Mouse (Mus musculus) ZHBTc4 (cell line): Measurements from ENCODE around the gene Ttyh3.
A peak's percentile ranks its signal among the peaks of the same experiment; 100 is the strongest.
"Not testable (repeated sequence)": the region's sequence is repeated elsewhere in the genome, so short reads cannot be mapped to it uniquely, and the experiment has no call there.

Experiments
- DNase-seq: peaks from one replicate; pipeline ENCODE4 v3.0.0-alpha.2; 2011; ENCODE audit warnings: low read depth, low spot score

Ttyh3 gene

GRCm38 (mm10) chr5:140648519-140649100, at the start of gene Ttyh3:
Ttyh3 (minus strand) TSS chr5:140649031.
- peak; percentile 63 for DNase-seq

GRCm38 (mm10) chr5:140695987-140696386, 47.2 kb upstream of the Ttyh3 start:
- no peak for DNase-seq

GRCm38 (mm10) chr5:140688434-140688833, 39.6 kb upstream of the Ttyh3 start:
- DNase-seq, result no peak

- DNase-seq, result peak; percentile 52
Measured at GRCm38 (mm10) chr5:140684343-140685148, 35.7 kb upstream of the Ttyh3 start.

GRCm38 (mm10) chr5:140682113-140682512, 33.3 kb upstream of the Ttyh3 start:
- DNase-seq, result no peak

GRCm38 (mm10) chr5:140680950-140681349, 32.1 kb upstream of the Ttyh3 start:
- no peak for DNase-seq

GRCm38 (mm10) chr5:140680051-140680450, 31.2 kb upstream of the Ttyh3 start:
- no peak for DNase-seq

- no peak for DNase-seq
Measured at GRCm38 (mm10) chr5:140677137-140677536, 28.3 kb upstream of the Ttyh3 start.

GRCm38 (mm10) chr5:140675640-140676039, 26.8 kb upstream of the Ttyh3 start:
- DNase-seq, result no peak

GRCm38 (mm10) chr5:140675079-140675478, 26.2 kb upstream of the Ttyh3 start:
- no peak for DNase-seq

GRCm38 (mm10) chr5:140674036-140674435, 25.2 kb upstream of the Ttyh3 start:
- no peak for DNase-seq

- DNase-seq, result not testable (repeated sequence)
Measured at GRCm38 (mm10) chr5:140672603-140673002, 23.8 kb upstream of the Ttyh3 start.

- DNase-seq, result no peak
Measured at GRCm38 (mm10) chr5:140672115-140672514, 23.3 kb upstream of the Ttyh3 start.

- DNase-seq, result peak; percentile 64
Measured at GRCm38 (mm10) chr5:140663621-140664180, 14.9 kb upstream of the Ttyh3 start.

GRCm38 (mm10) chr5:140662741-140663592, 14.1 kb upstream of the Ttyh3 start:
- DNase-seq, result no peak

GRCm38 (mm10) chr5:140661875-140662643, 13.2 kb upstream of the Ttyh3 start:
- no peak for DNase-seq

GRCm38 (mm10) chr5:140661427-140661826, 12.6 kb upstream of the Ttyh3 start:
- no peak for DNase-seq

- DNase-seq, result no peak
Measured at GRCm38 (mm10) chr5:140660398-140660797, 11.6 kb upstream of the Ttyh3 start.

- no peak for DNase-seq
Measured at GRCm38 (mm10) chr5:140659607-140660272, 10.9 kb upstream of the Ttyh3 start.

GRCm38 (mm10) chr5:140654096-140654845, 5.4 kb upstream of the Ttyh3 start:
- peak; percentile 44 for DNase-seq
